Mouse (Mus musculus) cerebellum, adult (tissue): ENCODE results near the gene Clcn7.
A peak's percentile ranks its signal among the peaks of the same experiment; 100 is the strongest.

Source experiments
- ATAC-seq: cut with Nextera tagmentation; 2 replicates; pipeline ENCODE4 v1.9.2; 2017; ENCODE audit warnings: mild to moderate bottlenecking, moderate library complexity, mixed read lengths; ENCODE audit not compliant: insufficient number of reproducible peaks, low FRiP score, low TSS enrichment

Clcn7 gene

DNA sequence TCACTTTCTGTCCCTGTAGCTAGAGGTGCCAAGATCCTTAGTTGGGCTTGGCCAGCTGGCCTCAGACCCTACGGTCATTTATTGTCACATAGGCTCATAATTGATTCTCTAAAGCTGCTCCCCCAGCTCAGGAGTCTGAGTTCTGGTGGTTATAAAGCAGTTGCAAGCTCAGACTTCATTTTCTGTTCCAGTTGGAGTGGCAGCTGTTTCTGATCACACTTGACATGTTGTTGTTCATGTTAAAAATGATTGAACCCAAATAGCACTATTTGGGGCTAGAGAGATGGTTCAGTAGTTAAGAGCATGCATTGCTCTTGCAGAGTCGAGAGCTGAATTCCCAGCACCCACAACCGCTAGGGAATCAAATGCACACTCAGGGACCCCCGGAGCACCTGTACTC is 76.8 kb downstream of the Clcn7 start:
- ATAC-seq, result no peak

DNA sequence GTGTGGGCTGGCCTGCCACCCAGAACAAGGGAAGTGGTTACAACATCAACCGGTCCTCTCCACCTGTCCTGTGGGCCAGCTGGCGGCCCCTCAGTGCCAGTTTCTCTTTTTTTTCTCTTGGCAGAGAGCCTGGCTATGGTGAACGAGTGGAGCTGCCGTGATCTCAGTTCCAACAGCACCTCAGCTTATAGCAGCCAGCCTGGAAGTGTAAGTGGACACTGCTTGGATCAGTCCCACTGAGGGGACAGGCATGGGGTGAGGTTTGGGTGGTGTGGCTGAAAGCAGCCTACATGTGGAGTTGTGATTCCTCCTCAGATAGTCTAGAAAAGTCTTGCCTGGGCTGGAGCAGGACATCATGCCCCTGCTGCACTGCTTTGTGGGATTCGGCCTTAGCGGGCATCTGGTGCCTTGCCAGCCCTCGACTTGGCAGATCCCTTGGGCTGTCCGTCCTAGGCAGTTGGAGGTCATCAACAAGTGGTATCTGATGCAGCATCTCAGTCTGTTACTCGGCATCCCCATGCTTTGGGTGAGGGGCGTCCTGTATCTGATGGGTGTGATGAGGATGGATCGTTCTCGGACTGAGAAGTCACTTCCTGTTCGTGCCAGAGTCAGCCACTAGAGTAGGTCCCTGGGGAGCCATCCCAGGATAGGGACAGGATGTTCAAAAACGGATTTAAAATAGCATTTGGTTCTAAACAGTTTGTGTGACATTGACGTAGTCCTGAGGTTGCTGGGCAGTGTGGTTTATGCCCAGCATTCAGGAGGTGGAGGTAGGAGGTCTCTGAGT is 77.7 kb downstream of the Clcn7 start:
- peak; percentile 76; the same call in 1 of the 2 replicates for ATAC-seq

DNA sequence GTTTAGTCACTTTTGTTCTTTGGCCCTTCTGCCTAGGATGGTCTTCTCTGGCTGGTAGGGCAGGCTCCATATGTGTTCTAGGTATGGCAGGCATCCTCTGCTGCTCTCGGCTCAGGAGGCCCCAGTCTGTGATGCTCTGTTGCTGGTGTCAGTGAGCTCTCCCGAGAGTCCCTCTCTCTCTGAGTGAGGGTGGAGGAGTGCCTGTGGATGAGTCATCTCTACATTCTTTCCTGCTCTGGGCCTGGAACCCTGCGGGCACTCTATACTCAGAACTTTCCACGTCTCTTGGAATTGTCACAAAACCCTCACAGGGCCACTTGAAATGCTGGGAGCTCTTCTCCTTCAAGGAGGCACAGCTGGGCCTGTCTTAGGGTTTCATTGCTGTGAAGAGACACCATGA is 78.5 kb downstream of the Clcn7 start:
- no peak for ATAC-seq
